Mouse (Mus musculus) hindbrain, embryonic 15.5 days (tissue): ENCODE measurements around the gene Tcam1. TPM values are rescaled to one million over a fixed set of nuclear protein-coding genes. Genes with fewer than 3 reads are reported as not detected.

ENCODE experiments used
- ATAC-seq: fragments of 200-750 bp; cut with Nextera tagmentation; 2 replicates; pipeline ENCODE4 v1.8.0; 2017; ENCODE audit warnings: low read depth, moderate number of reproducible peaks, moderate TSS enrichment; ENCODE audit not compliant: low FRiP score
- H3K27ac ChIP-seq: fragments of 300-500 bp; sonication (generic); replicated peaks from 2 replicates; pipeline ENCODE4 v1.5.1; 2015; ENCODE audit warnings: mild to moderate bottlenecking, inconsistent platforms
- H3K27me3 ChIP-seq: fragments of 300-500 bp; sonication (generic); 2 replicates; pipeline ENCODE4 v1.6.1; 2015; ENCODE audit warnings: control low read depth, inconsistent platforms
- H3K36me3 ChIP-seq: fragments of 300-500 bp; sonication (generic); 2 replicates; pipeline ENCODE4 v1.6.1; 2015; ENCODE audit warnings: control low read depth, inconsistent platforms
- H3K4me1 ChIP-seq: fragments of 300-500 bp; sonication (generic); replicated peaks from 2 replicates; pipeline ENCODE4 v1.6.1; 2015; ENCODE audit warnings: control low read depth, inconsistent platforms
- H3K4me2 ChIP-seq: fragments of 300-500 bp; sonication (generic); 2 replicates; pipeline ENCODE4 v1.6.1; 2015; ENCODE audit warnings: moderate library complexity, mild to moderate bottlenecking, inconsistent platforms
- H3K4me3 ChIP-seq: fragments of 300-500 bp; sonication (generic); 2 replicates; pipeline ENCODE4 v1.5.1; 2015; ENCODE audit warnings: mild to moderate bottlenecking, inconsistent platforms
- H3K9ac ChIP-seq: fragments of 300-500 bp; sonication (generic); 2 replicates; pipeline ENCODE4 v1.6.1; 2015; ENCODE audit warnings: inconsistent platforms
- H3K9me3 ChIP-seq: fragments of 300-500 bp; sonication (generic); 2 replicates; pipeline ENCODE4 v1.6.1; 2016; ENCODE audit warnings: control low read depth, inconsistent platforms
- WGBS: fragments of 180-500 bp; shearing (Covaris S2); methylation state at CpG from one replicate; pipeline ENCODE4 v1.1.7; 2015; 5-methylcytosine and 5-hydroxymethylcytosine counted together
- polyA plus RNA-seq: library from polyadenylated mRNA; unstranded; fragments of >200 nt; fragmentation: Nextera tagmentation; extraction: Ambion mirVana; gene quantifications from 2 replicates; pipeline ENCODE4 v1.2.1, GENCODE M21; 2015

Gene Tcam1
- polyA plus RNA-seq, 1 experiment from 2014 or later, result 0.18 TPM

DNA sequence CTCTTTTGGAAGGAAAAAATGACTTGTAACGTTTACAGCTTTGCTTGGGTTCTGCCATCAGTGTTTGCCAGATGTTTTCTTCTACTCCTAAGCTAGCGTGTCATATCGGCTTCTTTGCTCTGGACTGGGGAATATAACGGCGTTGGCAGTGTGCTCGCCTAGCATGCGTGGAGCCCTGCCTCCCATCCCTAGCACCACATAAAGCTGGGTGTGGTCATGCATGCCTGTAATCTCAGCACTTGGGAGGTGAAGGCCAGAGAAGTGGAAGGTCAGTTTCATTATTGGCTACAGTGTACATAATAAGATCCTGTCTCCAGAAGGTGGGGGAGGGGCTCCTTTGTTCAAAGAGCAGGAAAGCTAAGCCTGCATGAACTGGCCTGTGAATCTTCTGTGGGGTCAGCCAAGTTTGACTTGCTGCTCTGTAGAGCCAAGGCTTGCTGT lies 1.5 kb upstream of the Tcam1 start:
- Histone ChIP-seq H3K27me3 (no peaks in the 10 kb centered on the region), H3K4me2 (no peak overlapping the region), H3K9me3 (no peaks in the 10 kb centered on the region), H3K27ac (no peak overlapping the region), H3K4me1 (peaks cover 28% of the 10 kb centered on the region), H3K4me3 (no peak overlapping the region), H3K9ac (no peak overlapping the region), H3K36me3 (no peaks in the 10 kb centered on the region)
- 89% methylated on average over 7 of the region's 7 CpGs for whole genome bisulfite sequencing
- ATAC-seq, result no peak

DNA sequence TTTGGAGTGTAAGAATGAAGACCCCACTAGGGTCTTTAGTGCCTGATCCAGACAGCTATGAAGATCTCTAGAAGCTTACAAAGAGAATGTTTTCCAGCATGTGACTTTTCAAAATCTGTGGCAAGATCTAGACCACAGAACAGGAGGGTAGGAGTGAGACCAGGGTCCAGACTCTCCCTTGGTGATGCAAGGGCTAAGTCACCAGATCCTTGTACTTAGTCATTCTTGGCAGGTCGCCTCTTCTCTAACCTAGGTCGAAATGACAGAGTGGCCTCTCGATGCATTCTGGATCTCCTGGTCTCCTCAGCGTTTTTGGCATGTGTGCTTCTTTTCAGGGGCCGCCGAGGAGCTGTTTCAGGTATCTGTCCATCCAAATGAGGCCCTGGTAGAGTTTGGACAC lies 6.0 kb downstream of the Tcam1 start:
- 89% methylated on average over 6 of the region's 6 CpGs for WGBS
- no peak overlapping the region for H3K4me3 ChIP-seq
- H3K9me3 ChIP-seq, result no peaks in the 10 kb centered on the region
- H3K4me2 ChIP-seq, result no peak overlapping the region
- no peaks in the 10 kb centered on the region for H3K36me3 ChIP-seq
- H3K9ac ChIP-seq, result no peak overlapping the region
- no peaks in the 10 kb centered on the region for H3K27me3 ChIP-seq
- H3K4me1 ChIP-seq, result no peaks in the 10 kb centered on the region
- ATAC-seq, result no peak
- H3K27ac ChIP-seq, result no peak overlapping the region

DNA sequence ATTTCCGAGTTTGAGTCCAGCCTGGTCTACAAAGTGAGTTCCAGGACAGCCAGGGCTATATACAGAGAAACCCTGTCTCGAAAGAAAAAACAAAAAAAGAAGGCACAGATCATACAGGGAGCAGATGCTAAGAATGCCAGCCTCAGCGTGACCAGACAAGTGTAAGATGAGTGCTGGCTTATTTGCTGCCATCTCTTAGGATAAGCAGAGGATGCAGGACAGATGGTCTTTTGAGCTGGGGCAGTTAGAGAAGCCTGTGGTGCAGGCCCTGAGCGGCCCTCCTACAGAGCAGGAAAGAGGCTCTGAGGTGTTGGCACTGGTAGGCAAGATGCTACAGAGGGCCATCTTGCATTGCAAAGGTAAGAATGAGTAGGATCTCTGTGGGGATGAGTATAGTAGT lies 6.9 kb downstream of the Tcam1 start:
- H3K27ac ChIP-seq, result no peak overlapping the region
- H3K4me3 ChIP-seq, result no peak overlapping the region
- H3K4me1 ChIP-seq, result no peaks in the 10 kb centered on the region
- no peak overlapping the region for H3K9ac ChIP-seq
- no peaks in the 10 kb centered on the region for H3K9me3 ChIP-seq
- 93% methylated on average over 4 of the region's 4 CpGs for WGBS
- H3K36me3 ChIP-seq, result no peaks in the 10 kb centered on the region
- H3K4me2 ChIP-seq, result no peak overlapping the region
- no peak for ATAC-seq
- no peaks in the 10 kb centered on the region for H3K27me3 ChIP-seq

DNA sequence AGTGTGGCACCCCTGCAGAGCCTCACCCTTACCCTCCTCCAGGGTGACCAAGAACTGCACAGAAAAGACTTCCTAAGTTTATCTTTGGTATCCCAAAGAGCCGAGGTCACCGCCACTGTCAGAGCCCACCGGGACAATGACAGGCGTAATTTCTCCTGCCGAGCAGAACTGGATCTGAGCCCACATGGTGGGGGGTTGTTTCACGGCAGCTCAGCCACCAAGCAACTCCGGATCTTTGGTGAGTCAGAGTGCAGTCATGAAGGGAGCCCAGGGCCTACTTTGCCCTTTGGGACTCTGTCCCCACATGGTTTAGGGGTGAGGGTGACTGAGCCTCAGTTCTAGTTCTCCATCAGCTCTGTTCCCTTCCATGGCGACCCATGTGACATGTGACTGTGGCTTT lies 7.7 kb downstream of the Tcam1 start:
- H3K27me3 ChIP-seq, result no peaks in the 10 kb centered on the region
- no peak for ATAC-seq
- no peak overlapping the region for H3K9ac ChIP-seq
- no peaks in the 10 kb centered on the region for H3K36me3 ChIP-seq
- no peak overlapping the region for H3K27ac ChIP-seq
- 68% methylated on average over 8 of the region's 8 CpGs for WGBS
- no peaks in the 10 kb centered on the region for H3K4me1 ChIP-seq
- no peaks in the 10 kb centered on the region for H3K9me3 ChIP-seq
- no peak overlapping the region for H3K4me3 ChIP-seq
- no peak overlapping the region for H3K4me2 ChIP-seq

DNA sequence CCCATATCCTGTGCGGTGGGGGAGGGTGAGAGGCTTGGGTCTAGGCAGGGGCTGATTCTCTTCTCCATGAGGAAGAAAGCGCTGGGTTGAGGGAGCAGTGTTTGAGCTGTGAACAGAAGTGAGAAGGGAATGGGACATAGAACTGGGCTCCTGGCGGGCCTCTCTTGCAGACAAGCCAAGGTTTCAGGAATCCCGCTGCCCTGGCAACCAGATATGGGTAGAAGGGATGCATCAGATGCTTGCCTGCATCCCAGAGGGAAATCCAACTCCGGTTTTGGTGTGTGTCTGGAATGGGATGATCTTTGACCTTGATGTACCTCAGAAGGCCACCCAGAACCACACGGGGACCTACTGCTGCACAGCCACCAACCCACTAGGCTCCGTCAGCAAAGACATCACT lies 9.7 kb downstream of the Tcam1 start:
- Histone ChIP-seq H3K4me3 (no peak overlapping the region), H3K27me3 (no peaks in the 10 kb centered on the region), H3K4me1 (no peaks in the 10 kb centered on the region), H3K36me3 (no peaks in the 10 kb centered on the region), H3K9ac (no peak overlapping the region), H3K4me2 (no peak overlapping the region), H3K9me3 (no peaks in the 10 kb centered on the region), H3K27ac (no peak overlapping the region)
- 91% methylated on average over 7 of the region's 7 CpGs for WGBS
- ATAC-seq, result no peak

DNA sequence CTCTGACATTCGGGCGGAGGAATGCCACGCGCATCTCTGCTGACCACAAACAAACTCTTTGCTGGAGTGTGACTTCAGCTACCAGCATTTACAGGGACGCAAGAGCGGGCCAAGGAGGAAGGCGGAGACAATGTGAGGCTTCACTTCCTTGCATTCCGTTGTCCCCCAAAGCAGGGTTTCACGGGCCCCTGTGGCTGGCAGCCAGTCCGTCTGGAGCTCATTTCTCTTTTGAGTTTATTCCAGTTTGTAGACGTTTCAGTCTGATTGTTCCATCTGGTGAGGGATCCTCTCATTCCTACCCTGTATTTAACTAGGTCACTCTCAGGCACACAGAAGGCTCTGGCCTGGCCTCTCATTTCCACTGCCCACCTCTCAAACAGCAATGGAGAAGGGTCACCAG lies 10.5 kb downstream of the Tcam1 start:
- Histone ChIP-seq H3K27me3 (no peaks in the 10 kb centered on the region), H3K4me2 (no peak overlapping the region), H3K9ac (no peak overlapping the region), H3K36me3 (no peaks in the 10 kb centered on the region), H3K4me1 (no peaks in the 10 kb centered on the region), H3K9me3 (no peaks in the 10 kb centered on the region), H3K27ac (no peak overlapping the region), H3K4me3 (no peak overlapping the region)
- no peak for ATAC-seq
- 68% methylated on average over 11 of the region's 11 CpGs for WGBS

DNA sequence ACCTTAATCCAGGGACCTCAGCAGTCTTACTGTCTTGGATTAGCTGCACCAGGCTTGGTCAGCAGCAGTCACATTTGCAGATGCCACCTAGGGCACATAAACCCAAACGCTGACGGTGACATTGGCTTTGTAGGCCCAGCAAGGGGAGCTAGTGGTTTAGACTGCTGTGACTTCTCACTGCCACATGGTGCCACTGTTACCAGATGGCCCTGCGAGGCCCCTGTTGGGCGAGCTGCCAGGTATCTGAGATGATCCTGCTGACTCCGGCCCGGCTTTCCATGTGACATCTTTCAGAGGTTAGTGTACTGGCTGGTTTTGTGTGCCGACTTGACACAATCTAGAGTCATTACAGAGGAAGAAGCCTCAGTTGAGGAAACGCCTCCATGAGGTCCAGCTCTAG lies 12.9 kb downstream of the Tcam1 start:
- H3K36me3 ChIP-seq, result no peaks in the 10 kb centered on the region
- H3K4me2 ChIP-seq, result no peak overlapping the region
- no peaks in the 10 kb centered on the region for H3K27me3 ChIP-seq
- no peaks in the 10 kb centered on the region for H3K4me1 ChIP-seq
- H3K9ac ChIP-seq, result no peak overlapping the region
- H3K9me3 ChIP-seq, result no peaks in the 10 kb centered on the region
- no peak for ATAC-seq
- 59% methylated on average over 8 of the region's 8 CpGs for WGBS
- no peak overlapping the region for H3K27ac ChIP-seq
- H3K4me3 ChIP-seq, result no peak overlapping the region

DNA sequence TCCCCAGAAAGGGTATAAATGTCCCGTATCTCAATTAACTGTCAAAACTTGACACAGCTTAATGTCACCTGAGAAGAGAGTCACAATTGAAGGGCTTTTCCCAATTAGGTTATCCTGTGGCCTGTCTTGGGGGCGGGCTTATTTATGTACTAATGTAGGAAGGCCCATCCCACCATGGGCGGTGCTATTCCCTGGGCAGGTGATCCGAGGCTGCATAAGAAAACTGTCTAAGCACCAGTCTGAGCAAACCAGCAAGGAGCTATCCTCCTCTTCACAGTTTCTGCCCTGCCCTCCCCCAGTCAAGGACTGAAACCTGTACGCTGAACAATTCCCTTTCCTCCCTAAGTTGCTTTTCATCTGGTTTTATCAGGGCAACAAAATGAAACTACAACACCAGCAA lies 13.9 kb downstream of the Tcam1 start:
- no peak for ATAC-seq
- no peak overlapping the region for H3K27ac ChIP-seq
- H3K9me3 ChIP-seq, result no peaks in the 10 kb centered on the region
- no peak overlapping the region for H3K9ac ChIP-seq
- H3K27me3 ChIP-seq, result no peaks in the 10 kb centered on the region
- WGBS, result 89% methylated on average over 5 of the region's 5 CpGs
- H3K4me2 ChIP-seq, result no peak overlapping the region
- no peaks in the 10 kb centered on the region for H3K36me3 ChIP-seq
- no peak overlapping the region for H3K4me3 ChIP-seq
- H3K4me1 ChIP-seq, result no peaks in the 10 kb centered on the region

DNA sequence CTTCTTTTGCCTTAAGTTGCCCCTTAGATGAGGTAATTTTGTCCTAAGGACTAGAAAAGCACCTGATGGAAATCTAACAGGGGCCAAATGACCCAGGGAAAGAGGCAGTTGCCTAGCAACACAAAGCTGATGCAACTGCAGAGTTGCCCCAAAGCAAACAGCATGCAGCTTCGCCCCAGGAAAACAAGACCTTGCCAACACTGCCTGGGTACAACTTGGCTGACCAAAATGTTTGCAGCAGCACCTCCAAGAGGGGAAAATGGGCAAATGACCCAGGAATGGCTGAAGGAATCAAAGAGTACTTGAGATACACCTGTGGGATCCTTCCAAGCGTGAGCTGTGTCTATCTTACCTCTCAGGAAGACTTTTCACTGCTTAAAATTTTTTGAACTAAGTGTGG lies 15.4 kb downstream of the Tcam1 start:
- ATAC-seq, result no peak
- H3K4me3 ChIP-seq, result no peak overlapping the region
- WGBS, result 93% methylated on average over 2 of the region's 2 CpGs

DNA sequence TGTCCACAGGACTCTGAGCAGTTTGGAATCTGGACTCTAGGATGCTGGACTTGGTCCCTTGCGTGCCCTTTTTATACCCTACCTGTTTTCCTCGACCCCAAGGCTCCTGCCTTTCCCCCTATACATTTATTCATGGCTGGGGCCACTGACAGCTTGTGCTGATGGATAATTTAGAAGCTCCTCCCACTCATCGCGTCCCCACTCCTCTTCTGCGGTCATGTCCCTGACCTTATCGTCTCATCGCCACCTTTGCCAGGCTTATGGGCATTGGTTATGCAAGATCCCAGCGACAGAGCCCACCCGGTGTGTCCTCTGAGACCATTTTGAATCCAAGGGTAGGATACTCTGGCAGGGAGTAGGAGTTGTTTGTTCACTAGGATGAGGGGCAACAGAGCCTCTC lies 25.3 kb downstream of the Tcam1 start, which contains the start of gene Gh:
Gh (minus strand) TSS at position 101 of the 400 bp plus-strand sequence.
- Histone ChIP-seq H3K4me1 (no peaks in the 10 kb centered on the region), H3K27ac (no peak within 1 kb of the TSS), H3K4me3 (no peak within 1 kb of the TSS), H3K4me2 (no peak within 1 kb of the TSS), H3K27me3 (no peaks in the 10 kb centered on the region), H3K9me3 (no peaks in the 10 kb centered on the region), H3K9ac (no peak within 1 kb of the TSS), H3K36me3 (no peaks in the 10 kb centered on the region)
- 84% methylated on average over 9 of the region's 9 CpGs for WGBS
- ATAC-seq, result no peak

More for the DNA sequence above, 15.4 kb downstream of the Tcam1 start:
- Histone ChIP-seq H3K9ac (no peak overlapping the region), H3K27ac (no peak overlapping the region), H3K36me3 (no peaks in the 10 kb centered on the region), H3K4me1 (no peaks in the 10 kb centered on the region), H3K9me3 (no peaks in the 10 kb centered on the region), H3K4me2 (no peak overlapping the region), H3K27me3 (no peaks in the 10 kb centered on the region)

DNA sequence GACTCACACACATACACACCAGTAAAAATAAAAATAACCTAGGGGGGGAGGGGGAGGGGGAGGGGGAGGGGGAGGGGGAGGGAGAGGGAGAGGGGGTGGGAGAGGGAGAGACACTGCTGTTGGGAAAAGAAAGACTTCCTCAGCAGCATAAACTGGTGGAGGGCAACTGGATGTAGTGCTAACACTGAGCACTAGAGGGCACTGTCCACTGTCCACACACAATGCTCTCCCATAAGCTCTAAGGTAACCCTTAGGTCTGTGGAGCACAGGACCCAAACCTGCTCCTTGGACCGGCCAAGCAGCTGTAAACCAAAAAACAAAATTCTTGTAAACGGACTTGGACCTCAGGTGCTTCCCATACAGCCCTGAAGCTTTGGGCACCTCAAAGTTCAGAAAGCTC lies 26.2 kb downstream of the Tcam1 start:
- ATAC-seq, result no peak
- no peak overlapping the region for H3K4me2 ChIP-seq
- no peak overlapping the region for H3K27ac ChIP-seq
- no peaks in the 10 kb centered on the region for H3K4me1 ChIP-seq
- no peaks in the 10 kb centered on the region for H3K36me3 ChIP-seq
- no peak overlapping the region for H3K9ac ChIP-seq
- 17% methylated on average over 2 of the region's 2 CpGs for WGBS
- no peaks in the 10 kb centered on the region for H3K9me3 ChIP-seq
- H3K4me3 ChIP-seq, result no peak overlapping the region
- no peaks in the 10 kb centered on the region for H3K27me3 ChIP-seq

DNA sequence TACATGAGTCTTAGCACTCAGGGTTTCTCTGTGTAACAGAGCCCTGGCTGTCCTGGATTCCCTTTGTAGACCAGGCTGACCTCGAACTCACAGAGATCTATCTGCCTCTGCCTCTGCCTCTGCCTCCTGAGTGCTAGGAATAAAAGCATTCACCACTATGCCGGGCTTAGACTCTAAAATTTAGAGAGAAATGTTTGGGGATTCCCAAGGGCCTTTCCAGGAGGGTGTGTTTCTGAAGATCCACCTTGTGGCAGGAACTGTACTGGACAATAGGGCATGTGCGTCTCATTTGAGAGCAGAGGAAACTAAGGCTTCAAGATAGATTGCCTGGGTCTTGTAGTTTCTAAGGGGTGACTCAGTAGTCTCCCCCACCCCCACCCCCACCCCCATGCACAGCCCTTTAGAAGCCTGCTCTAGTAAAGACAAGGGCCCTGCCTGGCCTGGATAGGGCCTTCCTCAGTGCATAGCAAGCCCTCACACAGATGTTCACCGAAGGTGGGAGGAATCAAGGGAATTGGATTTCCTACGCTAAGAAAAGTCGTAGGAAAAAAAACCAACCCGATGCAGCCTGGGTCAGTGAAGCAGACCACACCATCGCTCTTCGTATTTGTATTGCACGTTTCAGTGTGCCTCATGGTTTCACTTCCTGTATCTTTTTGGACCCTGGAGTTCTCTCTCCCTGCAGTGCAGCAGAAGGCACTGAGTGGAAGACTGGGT lies 29.0 kb downstream of the Tcam1 start:
- Histone ChIP-seq H3K27me3 (no peaks in the 10 kb centered on the region), H3K27ac (no peak overlapping the region), H3K9ac (no peak overlapping the region), H3K4me1 (no peaks in the 10 kb centered on the region), H3K9me3 (no peaks in the 10 kb centered on the region), H3K4me3 (no peak overlapping the region), H3K36me3 (no peaks in the 10 kb centered on the region), H3K4me2 (no peak overlapping the region)
- WGBS, result 84% methylated on average over 10 of the region's 10 CpGs
- no peak for ATAC-seq

DNA sequence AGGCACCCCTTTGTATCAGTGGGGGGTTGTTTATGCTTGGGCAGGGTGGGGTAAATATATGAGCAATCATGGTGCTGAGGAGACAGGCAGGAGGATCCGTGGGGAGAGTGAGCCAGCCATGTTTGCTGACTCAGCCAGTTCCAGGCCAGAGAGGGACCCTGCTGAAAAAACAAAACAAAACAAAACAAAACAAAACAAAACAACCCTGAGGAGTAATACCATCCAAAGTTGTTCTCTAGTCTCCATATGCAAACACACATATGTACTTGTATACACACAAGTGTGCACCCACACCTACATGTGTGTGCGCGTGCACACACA lies 29.6 kb downstream of the Tcam1 start:
- Histone ChIP-seq H3K9ac (no peak overlapping the region), H3K9me3 (no peaks in the 10 kb centered on the region), H3K4me2 (no peak overlapping the region), H3K27me3 (no peaks in the 10 kb centered on the region), H3K27ac (no peak overlapping the region), H3K4me3 (no peak overlapping the region), H3K36me3 (no peaks in the 10 kb centered on the region), H3K4me1 (no peaks in the 10 kb centered on the region)
- no peak for ATAC-seq
- 79% methylated on average over 3 of the region's 3 CpGs for WGBS
